In the genomic region with DNA sequence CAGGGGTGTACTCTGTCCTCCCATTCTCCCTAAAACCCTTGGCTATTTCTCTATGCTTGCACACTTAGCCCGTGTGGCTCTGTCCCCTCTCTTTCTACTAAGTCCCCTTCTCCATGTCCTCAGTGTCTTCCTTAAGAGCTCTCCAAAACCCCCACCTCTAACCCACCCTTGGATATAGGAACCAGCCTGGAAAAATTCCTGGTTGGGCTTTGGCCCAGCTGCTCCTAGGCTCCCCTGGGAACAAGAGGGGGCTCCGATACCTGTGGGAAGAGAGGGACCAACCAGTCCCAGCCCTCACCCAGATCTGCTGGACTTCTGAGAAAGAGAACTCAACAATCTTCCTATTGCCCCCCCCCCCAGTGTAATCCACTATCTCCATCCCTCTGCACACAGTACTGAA, we compare ENCODE assay signal across 10 mouse cellular contexts. TPM values are rescaled to one million over a fixed set of nuclear protein-coding genes. Genes with fewer than 3 reads are reported as not detected.
DNase-seq lines count a peak whose midpoint lies in the region; ATAC-seq lines count a peak whose summit lies in the region.
"Had no signal": no experiment of that assay in that cellular context is flagged by ENCODE, and none has a peak within 500 bp of the region (broad histone marks: within the 10 kb centered on the region; RNA-seq: fewer than 3 reads in every experiment).

No protein-coding gene starts in this region.

- H3K27me3 ChIP-seq in forebrain, embryonic 10.5 days (ENCODE audit: poor library complexity, severe bottlenecking): peaks cover 24% of the 10 kb centered on the region
- peaks cover 4% of the 10 kb centered on the region; the same call in 1 of the 2 replicates for H3K27me3 ChIP-seq in forebrain, embryonic 12.5 days
- H3K27me3 ChIP-seq in kidney, embryonic 16.5 days (ENCODE audit: insufficient read depth, low read length): no peaks in the 10 kb centered on the region
- H3K27me3 ChIP-seq in embryonic facial prominence, embryonic 10.5 days (replicated peaks; ENCODE audit: low read depth, poor library complexity, severe bottlenecking): peaks cover 30% of the 10 kb centered on the region
- no peaks in the 10 kb centered on the region for H3K27me3 ChIP-seq in limb, embryonic 13.5 days

- H3K4me1 ChIP-seq in forebrain, embryonic 10.5 days: peaks cover 37% of the 10 kb centered on the region
- H3K4me1 ChIP-seq in forebrain, embryonic 12.5 days: peaks cover 28% of the 10 kb centered on the region
- H3K4me1 ChIP-seq in kidney, embryonic 16.5 days (ENCODE audit: insufficient read depth, low read length): peaks cover 26% of the 10 kb centered on the region
- peaks cover 38% of the 10 kb centered on the region for H3K4me1 ChIP-seq in embryonic facial prominence, embryonic 10.5 days
- peaks cover 31% of the 10 kb centered on the region for H3K4me1 ChIP-seq in limb, embryonic 13.5 days

- DNase-seq in forebrain, embryonic 10.5 days (ENCODE audit: extremely low spot score, low spot score): no peak
- DNase-seq in kidney, postnatal 25 days: no peak
- no peak for DNase-seq in embryonic facial prominence, embryonic 10.5 days (ENCODE audit: low spot score)
- DNase-seq: lung, postnatal 4 days had no signal

- H3K9ac ChIP-seq in forebrain, embryonic 12.5 days: no peak overlapping the region
- peak overlapping the region; percentile 34; the same call in 1 of the 2 replicates for H3K9ac ChIP-seq in kidney, embryonic 16.5 days (replicated peaks; ENCODE audit: low read length)
- H3K9ac ChIP-seq in limb, embryonic 13.5 days: peak overlapping the region; percentile 46; the same call in 1 of the 2 replicates

- peaks cover 5% of the 10 kb centered on the region; the same call in 1 of the 2 replicates for H3K36me3 ChIP-seq in forebrain, embryonic 10.5 days (replicated peaks)
- no peaks in the 10 kb centered on the region for H3K36me3 ChIP-seq in forebrain, embryonic 12.5 days (replicated peaks)
- no peaks in the 10 kb centered on the region for H3K36me3 ChIP-seq in kidney, embryonic 16.5 days (ENCODE audit: insufficient read depth, low read length)
- no peaks in the 10 kb centered on the region for H3K36me3 ChIP-seq in embryonic facial prominence, embryonic 10.5 days (replicated peaks)
- H3K36me3 ChIP-seq in limb, embryonic 13.5 days: no peaks in the 10 kb centered on the region

- H3K27ac ChIP-seq in forebrain, embryonic 10.5 days: 0 out of 2 replicates have a peak overlapping the region, but pooled peaks have one; percentile 22
- no peak overlapping the region for H3K27ac ChIP-seq in forebrain, embryonic 12.5 days
- 0 out of 2 replicates have a peak overlapping the region, but pooled peaks have one; percentile 7 for H3K27ac ChIP-seq in kidney, embryonic 16.5 days (ENCODE audit: low read length)
- H3K27ac ChIP-seq in embryonic facial prominence, embryonic 10.5 days (replicated peaks): peak overlapping the region; percentile 48
- no peak overlapping the region for H3K27ac ChIP-seq in limb, embryonic 13.5 days
- H3K27ac ChIP-seq: left cerebral cortex, adult 2 months had no signal

- no peak overlapping the region for H3K4me2 ChIP-seq in forebrain, embryonic 12.5 days
- H3K4me2 ChIP-seq in kidney, embryonic 16.5 days (replicated peaks; ENCODE audit: low read depth, low read length): no peak overlapping the region
- peak overlapping the region; percentile 92 for H3K4me2 ChIP-seq in limb, embryonic 13.5 days (replicated peaks)

- no peaks in the 10 kb centered on the region for H3K9me3 ChIP-seq in forebrain, embryonic 10.5 days
- no peaks in the 10 kb centered on the region for H3K9me3 ChIP-seq in forebrain, embryonic 12.5 days
- H3K9me3 ChIP-seq in kidney, embryonic 16.5 days (ENCODE audit: low read length): no peaks in the 10 kb centered on the region
- H3K9me3 ChIP-seq in embryonic facial prominence, embryonic 10.5 days: no peaks in the 10 kb centered on the region
- no peaks in the 10 kb centered on the region for H3K9me3 ChIP-seq in limb, embryonic 13.5 days

- 41% methylated on average over 2 of the region's 2 CpGs for WGBS in forebrain, embryonic 10.5 days
- WGBS in forebrain, embryonic 12.5 days: 31% methylated on average over 2 of the region's 2 CpGs
- 18% methylated on average over 2 of the region's 2 CpGs for whole genome bisulfite sequencing in kidney, embryonic 16.5 days
- 39% methylated on average over 2 of the region's 2 CpGs for WGBS in embryonic facial prominence, embryonic 10.5 days
- 14% methylated on average over 2 of the region's 2 CpGs for WGBS in limb, embryonic 13.5 days

- H3K4me3 ChIP-seq in forebrain, embryonic 10.5 days: peak overlapping the region; percentile 95; the same call in 1 of the 2 replicates
- H3K4me3 ChIP-seq in forebrain, embryonic 12.5 days (replicated peaks): no peak overlapping the region
- H3K4me3 ChIP-seq in kidney, embryonic 16.5 days (ENCODE audit: low read length): no peak overlapping the region
- H3K4me3 ChIP-seq in embryonic facial prominence, embryonic 10.5 days: 0 out of 2 replicates have a peak overlapping the region, but pooled peaks have one; percentile 83
- H3K4me3 ChIP-seq in limb, embryonic 13.5 days: 0 out of 2 replicates have a peak overlapping the region, but pooled peaks have one; percentile 92
- H3K4me3 ChIP-seq: left cerebral cortex, adult 2 months had no signal

- no peak for ATAC-seq in forebrain, embryonic 12.5 days (ENCODE audit: low FRiP score)
- ATAC-seq in kidney, embryonic 16.5 days (ENCODE audit: low FRiP score, low TSS enrichment): no peak
- no peak for ATAC-seq in limb, embryonic 13.5 days (ENCODE audit: low FRiP score, low read depth)
- no peak for ATAC-seq in erythroid progenitor cell, adult 5-6 weeks (replicated peaks; ENCODE audit: low FRiP score, poor library complexity, severe bottlenecking)
- ATAC-seq in granulocyte monocyte progenitor cell, adult 5-6 weeks (replicated peaks; ENCODE audit: poor library complexity, severe bottlenecking): no peak

RNA-seq across cellular contexts. Expression of gene Vegfa, which starts 1.4 kb away (rescaled TPM):
- polyA plus RNA-seq in forebrain, embryonic 10.5 days (2016; fragmentation: Nextera tagmentation; extraction: Ambion mirVana): 2.4 and 2.5 TPM in 2 replicates
- 4.1 TPM in 2 replicates for polyA plus RNA-seq in forebrain, embryonic 12.5 days (2016; fragmentation: Nextera tagmentation; extraction: Ambion mirVana)
- 5.7 and 5.9 TPM in 2 replicates for polyA plus RNA-seq in kidney, embryonic 16.5 days (2015; fragmentation: Nextera tagmentation; extraction: Ambion mirVana)
- polyA plus RNA-seq in embryonic facial prominence, embryonic 10.5 days (2016; fragmentation: Nextera tagmentation; extraction: Ambion mirVana): 2.1 and 2.3 TPM in 2 replicates
- polyA plus RNA-seq in limb, embryonic 13.5 days (2015; fragmentation: Nextera tagmentation; extraction: Ambion mirVana): 4.3 and 4.6 TPM in 2 replicates
- total RNA-seq in erythroid progenitor cell, adult 5-6 weeks (2015; ENCODE audit: low replicate concordance): 0.42 and 11.2 TPM in 2 replicates
- 3.5 and 6.4 TPM in 2 replicates for total RNA-seq in erythroid progenitor cell, adult 5-6 weeks (2017; ENCODE audit: low replicate concordance)
- total RNA-seq in granulocyte monocyte progenitor cell, adult 5-6 weeks (2014; fragmentation: Nextera tagmentation): 21.2 and 28.6 TPM in 2 replicates
- 34.3 and 41.4 TPM in 2 replicates for total RNA-seq in granulocyte monocyte progenitor cell, adult 5-6 weeks (2017)

Comparison
In these comparisons a context has a peak if more than half of its experiments do, and no peak if none do; other contexts are left out.
1. H3K27ac ChIP-seq: peak in forebrain, embryonic 10.5 days (single experiment), kidney, embryonic 16.5 days (single experiment) and embryonic facial prominence, embryonic 10.5 days (single experiment); none in forebrain, embryonic 12.5 days (single experiment) and limb, embryonic 13.5 days (single experiment).
2. H3K4me3 ChIP-seq: peak in forebrain, embryonic 10.5 days (single experiment), embryonic facial prominence, embryonic 10.5 days (single experiment) and limb, embryonic 13.5 days (single experiment); none in forebrain, embryonic 12.5 days (single experiment) and kidney, embryonic 16.5 days (single experiment).